Mouse (Mus musculus) regulatory T cell (primary cell): ENCODE results near the gene Arhgef18.

Source experiments
- in situ Hi-C: fragments of 300-600 bp; cut with MboI, MseI; formaldehyde crosslinking; loops from one replicate; pipeline ENCODE4 v1.15.1; 2025; ENCODE audit warnings: high pct_unique_total_duplicates

Arhgef18 gene

DNA sequence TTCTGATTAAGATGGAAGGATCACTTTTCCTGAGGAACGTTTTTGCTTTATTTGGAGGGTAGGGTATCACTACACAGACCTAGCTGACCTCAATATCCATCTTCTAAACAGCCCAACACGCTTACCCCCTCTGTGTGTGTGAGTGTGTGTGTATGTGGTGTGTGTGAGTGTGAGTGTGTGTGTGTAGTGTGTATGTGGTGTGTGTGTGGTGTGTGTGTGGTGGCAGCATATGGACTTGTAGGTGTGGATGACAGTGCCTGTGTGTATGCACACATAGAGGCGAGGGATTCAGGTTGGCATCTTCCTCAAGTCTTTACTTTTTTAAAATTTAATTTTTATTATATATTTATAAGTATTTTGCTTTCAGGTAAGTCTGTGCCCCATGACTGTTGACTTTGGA lies 105.8 kb downstream of the Arhgef18 start:
- in situ Hi-C loops, result loop anchor here (10.0 to 25.0 kb wide), 2 partner anchors 756 to 1114 kb away; partner anchors contain the start of genes Ctxn1, Snapc2 and Zfp958

DNA sequence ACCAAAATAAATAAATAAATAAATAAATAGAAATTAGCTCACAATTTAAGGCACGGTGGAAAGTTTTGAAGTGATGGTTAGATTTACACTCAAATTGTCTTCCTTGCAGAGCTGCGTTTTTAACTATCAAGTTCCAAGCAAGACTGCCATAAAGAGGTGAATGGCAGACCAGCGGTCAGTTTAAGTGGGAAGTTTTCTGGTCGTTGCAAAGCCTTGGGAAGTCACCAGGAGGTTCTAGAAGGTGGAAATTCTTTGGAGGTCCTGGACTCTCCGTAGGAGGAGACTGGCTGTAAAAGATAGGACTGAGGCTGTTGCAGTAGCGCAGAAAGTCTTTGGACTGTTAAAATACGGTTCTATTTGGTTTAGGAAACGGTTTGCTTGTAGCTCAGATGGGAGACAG lies 106.9 kb downstream of the Arhgef18 start:
- in situ Hi-C loops, result loop anchor here (10.0 to 25.0 kb wide), 2 partner anchors 755 to 1113 kb away; partner anchors contain the start of genes Ctxn1, Snapc2 and Zfp958

DNA sequence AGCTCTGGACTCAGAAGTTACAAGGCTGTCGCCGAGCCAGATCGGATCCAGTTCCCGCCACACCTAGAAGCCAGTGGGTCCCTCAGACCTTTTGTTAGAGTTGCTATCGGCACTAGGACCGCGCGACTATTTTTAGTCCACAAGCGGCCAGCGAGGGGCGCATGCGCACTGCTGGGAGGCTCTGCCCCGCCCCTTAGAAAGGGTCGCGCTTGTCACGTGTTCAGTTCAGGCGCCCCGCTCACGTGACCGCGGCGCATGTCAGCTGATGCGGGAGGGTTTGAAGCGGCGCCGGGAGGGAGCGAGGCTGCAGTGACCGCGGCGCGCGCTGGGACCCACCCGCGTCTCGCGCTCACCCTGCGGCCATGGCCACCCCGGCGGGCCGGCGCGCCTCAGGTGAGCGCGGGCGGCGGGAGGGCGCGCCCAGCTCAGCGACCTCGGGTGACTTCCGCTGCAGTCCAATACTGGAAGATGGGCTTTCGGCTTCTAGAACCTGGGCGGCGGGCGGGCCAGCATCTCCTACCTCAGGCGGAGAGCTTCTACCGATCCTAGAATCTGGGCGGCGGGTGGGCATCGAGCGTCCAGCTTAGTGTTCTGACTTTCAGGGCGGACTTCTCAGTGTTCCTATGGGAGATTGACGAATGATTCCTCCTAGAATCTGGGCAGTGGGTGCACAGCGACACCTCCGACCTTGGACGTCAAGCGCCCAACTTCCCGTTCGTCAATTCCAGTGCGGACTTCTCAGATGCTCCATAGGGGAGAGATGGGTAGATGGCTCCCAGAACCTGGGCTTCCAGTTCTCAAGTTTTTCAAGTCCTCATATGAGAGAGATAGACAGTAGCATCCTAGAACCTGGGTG lies 107.7 kb downstream of the Arhgef18 start, which contains the start of gene Mcoln1:
TSS of gene Mcoln1 (plus strand) at position 223 of the 856 bp plus-strand sequence.
- in situ Hi-C loops, result no loop called here

DNA sequence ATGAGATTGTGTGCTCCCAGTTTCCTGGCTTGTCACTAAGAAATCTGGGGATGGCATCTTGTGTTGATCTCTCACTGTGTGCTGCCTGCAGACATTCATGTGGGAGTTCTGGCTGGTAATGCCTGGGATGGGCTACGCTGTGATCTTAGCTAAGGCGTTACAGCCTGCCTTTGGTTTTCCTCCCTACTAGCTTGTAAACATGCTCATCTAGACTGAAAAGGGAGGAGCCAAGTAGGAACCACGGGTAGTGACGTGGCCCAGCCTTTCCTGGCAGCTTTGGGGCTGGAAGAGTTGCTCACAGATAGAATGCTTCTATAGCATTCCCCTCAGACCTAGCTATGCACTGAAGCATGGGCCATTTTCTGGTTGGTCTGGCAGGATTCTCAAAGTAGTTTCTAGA lies 109.4 kb downstream of the Arhgef18 start:
- in situ Hi-C loops, result no loop called here
